Mouse (Mus musculus) intestine, postnatal 0 days (tissue): ENCODE data around the gene Mfsd11. TPM values are rescaled to one million over a fixed set of nuclear protein-coding genes. Genes with fewer than 3 reads are reported as not detected.
A peak's percentile ranks its signal among the peaks of the same experiment; 100 is the strongest.

Experiments
- ATAC-seq: fragments of 200-750 bp; cut with Nextera tagmentation; 2 replicates; pipeline ENCODE4 v1.8.0; 2017; ENCODE audit warnings: mild to moderate bottlenecking, moderate TSS enrichment, moderate library complexity
- H3K27ac ChIP-seq: fragments of 300-500 bp; sonication (generic); 2 replicates; pipeline ENCODE4 v1.5.1; 2014; ENCODE audit warnings: mild to moderate bottlenecking, low read depth, low read length, moderate library complexity
- H3K27me3 ChIP-seq: fragments of 300-500 bp; sonication (generic); replicated peaks from 2 replicates; pipeline ENCODE4 v1.6.1; 2014; ENCODE audit warnings: low read length, mixed read lengths; ENCODE audit not compliant: control insufficient read depth, insufficient read depth
- H3K36me3 ChIP-seq: fragments of 300-500 bp; sonication (generic); 2 replicates; pipeline ENCODE4 v1.6.1; 2014; ENCODE audit warnings: mild to moderate bottlenecking, moderate library complexity; ENCODE audit not compliant: control insufficient read depth, insufficient read depth
- H3K4me1 ChIP-seq: fragments of 300-500 bp; sonication (generic); replicated peaks from 2 replicates; pipeline ENCODE4 v1.6.1; 2014; ENCODE audit warnings: antibody characterized with exemption, low read length, mixed read lengths; ENCODE audit not compliant: control insufficient read depth, insufficient read depth
- H3K4me2 ChIP-seq: fragments of 300-500 bp; sonication (generic); replicated peaks from 2 replicates; pipeline ENCODE4 v1.6.1; 2014; ENCODE audit warnings: low read depth, mild to moderate bottlenecking, moderate library complexity
- H3K4me3 ChIP-seq: fragments of 300-500 bp; sonication (generic); 2 replicates; pipeline ENCODE4 v1.5.1; 2014; ENCODE audit warnings: low read depth, low read length
- H3K9ac ChIP-seq: fragments of 300-500 bp; sonication (generic); 2 replicates; pipeline ENCODE4 v1.6.1; 2014; ENCODE audit warnings: mild to moderate bottlenecking, low read depth, low read length
- H3K9me3 ChIP-seq: fragments of 300-500 bp; sonication (generic); 2 replicates; pipeline ENCODE4 v1.6.1; 2016; ENCODE audit warnings: mixed run types; ENCODE audit not compliant: control insufficient read depth
- CTCF ChIP-seq: sonication (generic); IDR thresholded peaks from 2 replicates; pipeline ENCODE4 v1.5.1; 2016; ENCODE audit warnings: low read depth, mild to moderate bottlenecking, control low read depth, antibody characterized with exemption, moderate library complexity
- WGBS: fragments of 180-500 bp; shearing (Covaris S2); extraction: QIAGEN DNeasy Blood & Tissue Kit; methylation state at CpG from one replicate; pipeline ENCODE4 v1.1.7; 2014; 5-methylcytosine and 5-hydroxymethylcytosine counted together
- polyA plus RNA-seq: library from polyadenylated mRNA; unstranded; fragments of >200 nt; fragmentation: Nextera tagmentation; extraction: Ambion mirVana; gene quantifications from 2 replicates; pipeline ENCODE4 v1.2.1, GENCODE M21; 2015

The Mfsd11 gene
- polyA plus RNA-seq, 1 experiment from 2014 or later = 100 TPM

- Histone ChIP-seq H3K27me3 (no peaks in the 10 kb centered on the region), H3K4me1 (no peaks in the 10 kb centered on the region), H3K4me3 (no peak overlapping the region), H3K27ac (peak overlapping the region; percentile 21; the same call in 1 of the 2 replicates), H3K4me2 (no peak overlapping the region), H3K9ac (no peak overlapping the region), H3K36me3 (peaks cover 54% of the 10 kb centered on the region), H3K9me3 (no peaks in the 10 kb centered on the region)
- ATAC-seq = no peak
- TF ChIP-seq CTCF = no peak
- WGBS = 55% methylated on average over 10 of the region's 10 CpGs
These were observed 12.2 kb downstream of the Mfsd11 start for GRCm38 (mm10) chr11:116864444-116864843.

- Histone ChIP-seq H3K4me2 (no peak overlapping the region), H3K27me3 (no peaks in the 10 kb centered on the region), H3K36me3 (peaks cover 58% of the 10 kb centered on the region), H3K9ac (no peak overlapping the region), H3K27ac (no peak overlapping the region; the same call in 1 of the 2 replicates), H3K9me3 (no peaks in the 10 kb centered on the region), H3K4me3 (no peak overlapping the region), H3K4me1 (no peaks in the 10 kb centered on the region)
- 63% methylated on average over 12 of the region's 12 CpGs for WGBS
- no peak for ATAC-seq
- TF ChIP-seq CTCF = no peak
These were observed 13.8 kb downstream of the Mfsd11 start for GRCm38 (mm10) chr11:116865945-116866585.

GRCm38 (mm10) chr11:116868129-116868528, 15.9 kb downstream of the Mfsd11 start:
- Histone ChIP-seq H3K4me2 (no peak overlapping the region), H3K36me3 (peaks cover 61% of the 10 kb centered on the region), H3K4me1 (no peaks in the 10 kb centered on the region), H3K27me3 (no peaks in the 10 kb centered on the region), H3K9ac (no peak overlapping the region), H3K27ac (no peak overlapping the region), H3K4me3 (no peak overlapping the region), H3K9me3 (no peaks in the 10 kb centered on the region)
- ATAC-seq = 0 out of 2 replicates have a peak, but pooled peaks have one; percentile 28
- no peak for TF ChIP-seq CTCF
- 69% methylated on average over 3 of the region's 3 CpGs for WGBS

- TF ChIP-seq CTCF = no peak
These were observed 17.0 kb downstream of the Mfsd11 start for GRCm38 (mm10) chr11:116869223-116869622.

GRCm38 (mm10) chr11:116869641-116870040, 17.4 kb downstream of the Mfsd11 start:
- WGBS = 71% methylated on average over 4 of the region's 4 CpGs
- H3K27ac ChIP-seq = no peak overlapping the region; the same call in 1 of the 2 replicates
- H3K36me3 ChIP-seq = peaks cover 61% of the 10 kb centered on the region

More at GRCm38 (mm10) chr11:116869223-116869622, 17.0 kb downstream of the Mfsd11 start:
- Histone ChIP-seq H3K27me3 (no peaks in the 10 kb centered on the region), H3K4me3 (no peak overlapping the region), H3K36me3 (peaks cover 61% of the 10 kb centered on the region), H3K4me1 (no peaks in the 10 kb centered on the region), H3K27ac (no peak overlapping the region; the same call in 1 of the 2 replicates), H3K9ac (no peak overlapping the region), H3K9me3 (no peaks in the 10 kb centered on the region), H3K4me2 (no peak overlapping the region)
- ATAC-seq = no peak
- 76% methylated on average over 8 of the region's 8 CpGs for WGBS

GRCm38 (mm10) chr11:116871538-116871937, 19.3 kb downstream of the Mfsd11 start:
- Histone ChIP-seq H3K27ac (no peak overlapping the region), H3K9ac (no peak overlapping the region), H3K9me3 (no peaks in the 10 kb centered on the region), H3K4me3 (no peak overlapping the region), H3K4me2 (no peak overlapping the region), H3K4me1 (no peaks in the 10 kb centered on the region), H3K36me3 (peaks cover 54% of the 10 kb centered on the region), H3K27me3 (no peaks in the 10 kb centered on the region)
- WGBS = 91% methylated on average over 9 of the region's 9 CpGs
- no peak for TF ChIP-seq CTCF
- ATAC-seq = no peak

More at GRCm38 (mm10) chr11:116869641-116870040, 17.4 kb downstream of the Mfsd11 start:
- no peak for TF ChIP-seq CTCF
- H3K9ac ChIP-seq = no peak overlapping the region
- no peak overlapping the region for H3K4me3 ChIP-seq
- H3K4me1 ChIP-seq = no peaks in the 10 kb centered on the region
- H3K9me3 ChIP-seq = no peaks in the 10 kb centered on the region
- no peak for ATAC-seq
- H3K27me3 ChIP-seq = no peaks in the 10 kb centered on the region
- H3K4me2 ChIP-seq = no peak overlapping the region
